Mouse (Mus musculus) MEL (cell line): ENCODE results near the gene Lamb3. TPM values are rescaled to one million over a fixed set of nuclear protein-coding genes. Genes with fewer than 3 reads are reported as not detected.
A peak's percentile ranks its signal among the peaks of the same experiment; 100 is the strongest.

Experiments used
- DNase-seq: peaks from one replicate; pipeline ENCODE4 v3.0.0; 2011; ENCODE audit warnings: low read depth, low spot score
- H3K27ac ChIP-seq: 2 replicates; pipeline ENCODE4 v1.5.1; 2012; ENCODE audit warnings: low read depth, mild to moderate bottlenecking, control low read depth, low read length, moderate library complexity; ENCODE audit not compliant: control insufficient read depth
- H3K27me3 ChIP-seq, 2 experiments: fragments of 150-350 bp in 1 of 2; sonication (generic) in 1 of 2; 2 replicates each; pipeline ENCODE4 v1.6.1; 2012; ENCODE audit warnings: low read length in 2 of 2, mild to moderate bottlenecking in 2 of 2, improper control_type of control experiment in 1 of 2, moderate library complexity in 1 of 2; ENCODE audit not compliant: insufficient read depth in 2 of 2, control insufficient read depth in 1 of 2
- H3K36me3 ChIP-seq, 2 experiments: 2 replicates each; pipeline ENCODE4 v1.6.1; 2012 to 2014; ENCODE audit warnings: low read length in 2 of 2, improper control_type of control experiment in 1 of 2, inconsistent platforms in 1 of 2, mild to moderate bottlenecking in 1 of 2; ENCODE audit not compliant: insufficient read depth in 2 of 2, control insufficient read depth in 1 of 2
- H3K4me1 ChIP-seq, 2 experiments: fragments of 150-350 bp in 1 of 2; sonication (generic) in 1 of 2; 2 replicates each; pipeline ENCODE4 v1.6.1; 2012; ENCODE audit warnings: low read length in 2 of 2, improper control_type of control experiment in 1 of 2, mild to moderate bottlenecking in 1 of 2; ENCODE audit not compliant: insufficient read depth in 2 of 2, control insufficient read depth in 1 of 2
- H3K4me3 ChIP-seq, 2 experiments: fragments of 150-350 bp in 1 of 2; sonication (generic) in 1 of 2; 2 replicates each; pipeline ENCODE4 v1.5.1; 2012; ENCODE audit warnings: low read depth in 2 of 2, low read length in 2 of 2, mild to moderate bottlenecking in 2 of 2, moderate library complexity in 2 of 2, control low read depth in 1 of 2, improper control_type of control experiment in 1 of 2; ENCODE audit not compliant: control insufficient read depth in 1 of 2, insufficient read depth in 1 of 2
- H3K79me2 ChIP-seq: 2 replicates; pipeline ENCODE4 v1.6.1; 2012; ENCODE audit warnings: mild to moderate bottlenecking, low read length, moderate library complexity; ENCODE audit not compliant: control insufficient read depth, poor library complexity, insufficient read depth
- H3K9ac ChIP-seq: 2 replicates; pipeline ENCODE4 v1.6.1; 2012; ENCODE audit warnings: low read depth, mild to moderate bottlenecking, control low read depth, low read length, moderate library complexity; ENCODE audit not compliant: control insufficient read depth, poor library complexity, severe bottlenecking
- H3K9me3 ChIP-seq: fragments of 150-350 bp; sonication (generic); replicated peaks from 2 replicates; pipeline ENCODE4 v1.6.1; 2012; ENCODE audit warnings: mild to moderate bottlenecking, low read length, improper control_type of control experiment, moderate library complexity; ENCODE audit not compliant: insufficient read depth
- CTCF ChIP-seq, 3 experiments: IDR thresholded peaks in 2 of 3; conservative IDR thresholded peaks in 1 of 3; 2 replicates each; pipeline ENCODE4 v1.5.1; 2011 to 2012; ENCODE audit warnings: low read length in 3 of 3, low read depth in 2 of 3, mild to moderate bottlenecking in 2 of 3, improper control_type of control experiment in 1 of 3, inconsistent platforms in 1 of 3, mixed read lengths in 1 of 3, moderate library complexity in 1 of 3; ENCODE audit not compliant: control insufficient read depth in 1 of 3, insufficient read depth in 1 of 3, poor library complexity in 1 of 3, severe bottlenecking in 1 of 3
- EP300 ChIP-seq, 2 experiments: IDR thresholded peaks; 2 replicates each; pipeline ENCODE4 v1.6.1; 2011; ENCODE audit warnings: improper control_type of control experiment in 2 of 2, low read length in 2 of 2, low read depth in 1 of 2, mild to moderate bottlenecking in 1 of 2
- MAFK ChIP-seq: IDR thresholded peaks from 2 replicates; pipeline ENCODE4 v1.6.1; 2011; ENCODE audit warnings: low read depth, mild to moderate bottlenecking, low read length, improper control_type of control experiment, borderline replicate concordance
- MAZ ChIP-seq: IDR thresholded peaks from 2 replicates; pipeline ENCODE4 v1.6.1; 2012; ENCODE audit warnings: low read depth, mild to moderate bottlenecking, inconsistent platforms, low read length, improper control_type of control experiment
- MEF2A ChIP-seq: IDR thresholded peaks from 2 replicates; pipeline ENCODE4 v1.6.1; 2014; ENCODE audit warnings: low read depth, mild to moderate bottlenecking, inconsistent platforms, low read length, improper control_type of control experiment; ENCODE audit not compliant: poor library complexity, insufficient replicate concordance, severe bottlenecking; ENCODE audit errors: extremely low read depth
- NRF1 ChIP-seq: IDR thresholded peaks from 2 replicates; pipeline ENCODE4 v1.6.1; 2014; ENCODE audit warnings: low read depth, mild to moderate bottlenecking, inconsistent platforms, low read length, improper control_type of control experiment, moderate library complexity; ENCODE audit not compliant: poor library complexity, insufficient read depth, severe bottlenecking
- RAD21 ChIP-seq: IDR thresholded peaks from 2 replicates; pipeline ENCODE4 v1.6.1; 2011; ENCODE audit warnings: mild to moderate bottlenecking, low read depth, low read length, improper control_type of control experiment
- RCOR1 ChIP-seq: IDR thresholded peaks from 2 replicates; pipeline ENCODE4 v1.6.1; 2012; ENCODE audit warnings: low read depth, mild to moderate bottlenecking, inconsistent platforms, low read length, improper control_type of control experiment
- SMC3 ChIP-seq: IDR thresholded peaks from 2 replicates; pipeline ENCODE4 v1.6.1; 2011; ENCODE audit warnings: low read depth, low read length, improper control_type of control experiment
- USF2 ChIP-seq, 2 experiments: IDR thresholded peaks; 2 replicates each; pipeline ENCODE4 v1.6.1; 2011 to 2012; ENCODE audit warnings: improper control_type of control experiment in 2 of 2, low read length in 2 of 2, borderline replicate concordance in 1 of 2, inconsistent platforms in 1 of 2, low read depth in 1 of 2, mild to moderate bottlenecking in 1 of 2; ENCODE audit not compliant: insufficient read depth in 1 of 2
- ZC3H11A ChIP-seq: IDR thresholded peaks from 2 replicates; pipeline ENCODE4 v1.6.1; 2012; ENCODE audit warnings: low read depth, mild to moderate bottlenecking, inconsistent platforms, low read length, improper control_type of control experiment
- polyA plus RNA-seq, 2 experiments: library from polyadenylated mRNA; stranded (reverse) in 1 of 2; unstranded in 1 of 2; fragments of >175 nt in 1 of 2; fragments of >200 nt in 1 of 2; gene quantifications; 2 replicates each; pipeline versions ENCODE4 v1.2.1 to v1.2.4; 2012; ENCODE audit warnings: low replicate concordance in 2 of 2, low read depth in 1 of 2; ENCODE audit not compliant: insufficient read length in 2 of 2, insufficient read depth in 1 of 2, missing spikeins in 1 of 2
- total RNA-seq: library from RNA; depleted of rRNA; stranded (reverse); fragments of 300-350 nt; gene quantifications from 2 replicates; pipeline ENCODE4 v1.2.3, GENCODE M21; 2012

Lamb3 gene
- total and polyA plus RNA-seq, 3 experiments = 0.03 to 0.35 TPM; not detected in 1

DNA sequence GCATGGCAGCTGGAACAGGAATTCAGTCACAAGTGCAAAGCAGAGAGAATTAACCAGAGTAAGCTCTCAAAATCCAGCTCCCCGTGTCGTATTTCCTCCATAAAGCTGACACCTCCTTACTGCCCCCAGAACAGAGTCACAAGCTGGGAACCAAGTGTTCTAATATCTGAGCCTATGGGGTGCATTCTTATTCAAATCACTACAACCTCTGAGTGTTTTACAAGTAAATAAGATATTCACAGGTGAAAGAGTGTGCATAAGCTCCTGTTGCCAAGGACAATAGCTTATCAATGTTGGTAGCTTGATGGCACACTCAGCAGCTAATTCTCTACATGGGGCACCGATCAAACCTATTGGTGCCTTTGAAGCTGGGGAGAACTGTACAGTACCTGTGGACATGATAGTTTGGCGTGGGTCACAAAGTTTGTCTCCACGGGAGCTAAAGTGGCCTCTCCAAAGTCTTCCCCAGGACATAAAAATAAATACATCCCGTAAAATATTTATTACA, 166.5 kb downstream of the Lamb3 start:
- no peak for DNase-seq
- H3K4me1 ChIP-seq = no peaks in the 10 kb centered on the region
- H3K36me3 ChIP-seq = no peaks in the 10 kb centered on the region
- no peaks in the 10 kb centered on the region for H3K79me2 ChIP-seq
- H3K9me3 ChIP-seq = no peaks in the 10 kb centered on the region
- no peak overlapping the region for H3K4me3 ChIP-seq
- H3K27me3 ChIP-seq = no peaks in the 10 kb centered on the region
- H3K27ac ChIP-seq = no peak overlapping the region
- no peak overlapping the region for H3K9ac ChIP-seq
- TF ChIP-seq MAFK (no peak), RCOR1 (no peak), MEF2A (no peak)

DNA sequence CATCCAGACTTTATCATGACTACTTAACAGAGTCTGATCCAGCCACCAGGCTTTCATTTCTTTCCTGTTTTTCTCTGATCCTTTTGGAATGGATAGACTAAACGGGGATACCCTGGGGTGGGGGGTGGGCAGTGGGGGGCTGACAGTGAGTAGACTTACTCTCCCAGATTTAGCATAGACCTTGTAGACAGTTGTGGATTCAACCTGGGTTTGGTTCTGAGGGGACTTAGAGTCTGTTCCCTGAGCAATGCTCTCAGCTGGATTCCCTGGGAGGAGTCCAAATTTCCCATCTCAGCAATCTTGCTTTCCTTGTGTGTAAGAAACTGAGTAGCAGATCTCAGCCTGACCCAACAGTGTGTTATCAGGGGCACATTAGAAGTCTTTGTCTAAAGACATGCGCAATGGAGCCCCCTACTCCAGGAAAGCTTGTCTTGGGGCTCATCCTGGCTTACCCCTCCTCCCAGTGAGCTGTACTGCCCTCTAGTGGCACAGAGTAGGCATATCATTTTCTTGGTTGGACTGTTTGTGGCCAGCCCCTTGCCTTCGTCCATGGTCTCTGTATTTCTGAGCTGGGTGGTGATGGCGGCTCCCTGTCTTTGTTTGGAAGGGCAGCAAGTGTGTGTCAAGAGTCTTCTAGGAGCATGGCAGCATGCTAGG, 169.1 kb downstream of the Lamb3 start:
- H3K9me3 ChIP-seq = no peaks in the 10 kb centered on the region
- H3K79me2 ChIP-seq = no peaks in the 10 kb centered on the region
- H3K27ac ChIP-seq = no peak overlapping the region
- no peak overlapping the region for H3K4me3 ChIP-seq
- peak; percentile 31 for DNase-seq
- no peaks in the 10 kb centered on the region for H3K4me1 ChIP-seq
- H3K27me3 ChIP-seq = no peaks in the 10 kb centered on the region
- no peak overlapping the region for H3K9ac ChIP-seq
- H3K36me3 ChIP-seq = no peaks in the 10 kb centered on the region
- TF ChIP-seq ZC3H11A (peak; percentile 42), EP300 (IDR thresholded peaks at IDR 0.05; ENCODE audit: low read depth in 1 of 2, low read length in 2 of 2) (no peak), SMC3 (peak; percentile 54), USF2 (IDR thresholded peaks at IDR 0.05; ENCODE audit: borderline replicate concordance in 1 of 2, insufficient read depth in 1 of 2, low read depth in 1 of 2, low read length in 2 of 2) (no peak), CTCF (IDR thresholded peaks at IDR 0.05 in 2 of 3, conservative IDR thresholded peaks at IDR 0.05 in 1 of 3; ENCODE audit: control insufficient read depth in 1 of 3, insufficient read depth in 1 of 3, low read depth in 2 of 3, low read length in 3 of 3, poor library complexity in 1 of 3, severe bottlenecking in 1 of 3) (peak; percentile 68 to 75 (median 73)), RAD21 (peak; percentile 62), NRF1 (peak; percentile 47)
- TF ChIP-seq, all 39 proteins: peak for 5

DNA sequence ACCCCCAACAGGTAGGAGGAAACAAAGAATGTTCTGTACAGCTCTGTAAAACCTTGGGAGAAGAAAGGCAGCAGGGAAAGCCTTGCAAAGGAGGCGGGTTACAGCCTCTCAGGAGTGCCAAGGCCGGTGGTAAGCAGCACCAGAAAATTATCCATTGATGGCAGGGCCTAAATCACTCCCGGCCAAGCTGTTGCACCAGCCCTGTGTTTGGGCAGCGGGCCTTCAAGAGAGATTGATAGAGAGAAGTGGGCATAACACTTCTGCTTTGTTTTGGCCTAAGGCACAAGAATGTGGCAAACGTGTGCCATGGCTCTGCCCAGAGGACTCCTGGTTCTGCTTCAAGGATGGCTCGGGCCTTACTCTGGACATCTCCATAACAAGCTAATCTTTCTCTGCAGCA, 172.1 kb downstream of the Lamb3 start:
- Histone ChIP-seq H3K4me3 (no peak overlapping the region), H3K9ac (no peak overlapping the region), H3K79me2 (no peaks in the 10 kb centered on the region), H3K4me1 (no peaks in the 10 kb centered on the region), H3K36me3 (no peaks in the 10 kb centered on the region)
- TF ChIP-seq MAZ = no peak
- TF ChIP-seq, all 39 proteins: peak for 0
- DNase-seq = no peak
- no peaks in the 10 kb centered on the region for H3K9me3 ChIP-seq
- no peaks in the 10 kb centered on the region for H3K27me3 ChIP-seq
- no peak overlapping the region for H3K27ac ChIP-seq
